Mouse (Mus musculus) urinary bladder, postnatal 0 days (tissue): ENCODE data around the gene Zfp990. TPM values are rescaled to one million over a fixed set of nuclear protein-coding genes. Genes with fewer than 3 reads are reported as not detected.

ENCODE experiments used
- polyA plus RNA-seq: library from polyadenylated mRNA; unstranded; fragments of >200 nt; fragmentation: Nextera tagmentation; extraction: Ambion mirVana; gene quantifications from 2 replicates; pipeline ENCODE4 v1.2.1, GENCODE M21; 2015

The Zfp990 gene
- polyA plus RNA-seq, result not detected in 2 replicates

DNA sequence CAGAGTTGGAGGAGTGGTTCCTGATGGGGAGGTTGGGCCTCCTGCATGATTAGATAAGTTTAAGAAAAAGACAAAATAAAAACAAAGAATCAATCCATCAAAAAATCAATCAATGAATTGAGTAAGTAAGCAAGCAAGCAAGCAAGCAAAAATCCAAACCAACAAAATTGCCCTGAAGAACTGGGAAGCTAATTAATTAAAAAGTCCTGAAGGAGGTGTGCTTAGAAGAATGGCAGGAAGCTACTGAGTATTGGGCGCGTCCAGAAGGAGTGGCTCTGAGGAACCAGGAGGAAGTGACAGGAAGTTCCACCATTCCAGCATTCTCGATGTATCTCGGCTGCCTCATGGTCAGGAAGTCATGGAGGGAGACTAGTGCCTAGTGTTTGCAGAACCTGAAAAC lies at the start of gene Zfp990:
Gene Zfp990 (plus strand): TSS at position 301 of the 400 bp plus-strand sequence.

DNA sequence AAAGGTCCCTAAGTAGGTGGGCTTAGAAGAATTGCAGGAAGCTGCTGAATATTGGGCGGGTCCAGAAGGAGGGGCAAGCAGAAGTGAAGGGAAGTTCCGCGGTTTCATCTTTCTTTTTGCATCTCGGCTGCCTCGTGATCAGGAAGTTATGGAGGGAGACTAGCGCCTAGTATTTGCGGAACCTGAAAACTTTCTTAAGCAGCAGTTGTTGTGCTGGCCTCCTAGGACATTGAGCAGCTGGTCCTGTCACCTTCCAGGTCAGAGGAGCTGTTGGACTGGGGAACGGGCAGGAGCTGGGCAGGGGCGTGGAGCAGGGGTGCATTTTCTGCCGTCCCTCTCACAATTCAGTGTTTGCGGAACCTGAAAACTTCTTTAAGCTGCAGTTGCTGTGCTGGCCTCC lies 74.5 kb downstream of the Zfp990 start, which contains the start of gene Gm13212:
Gene Gm13212 (plus strand): TSS at position 89 of the 400 bp plus-strand sequence.

Other genes starting within 250 kb of the Zfp990 start
- gene Tnfrsf8, start 195.6 kb upstream of the Zfp990 start, polyA plus RNA-seq, result 0.04 and 0.07 TPM in 2 replicates
- 0.89 and 1.2 TPM in 2 replicates for gene Gm13212, start 74.4 kb downstream of the Zfp990 start, polyA plus RNA-seq
- gene Zfp980, start 159.9 kb downstream of the Zfp990 start, polyA plus RNA-seq, result not detected in 2 replicates